Comparison of ENCODE assay signal across 12 mouse cellular contexts in the genomic region with DNA sequence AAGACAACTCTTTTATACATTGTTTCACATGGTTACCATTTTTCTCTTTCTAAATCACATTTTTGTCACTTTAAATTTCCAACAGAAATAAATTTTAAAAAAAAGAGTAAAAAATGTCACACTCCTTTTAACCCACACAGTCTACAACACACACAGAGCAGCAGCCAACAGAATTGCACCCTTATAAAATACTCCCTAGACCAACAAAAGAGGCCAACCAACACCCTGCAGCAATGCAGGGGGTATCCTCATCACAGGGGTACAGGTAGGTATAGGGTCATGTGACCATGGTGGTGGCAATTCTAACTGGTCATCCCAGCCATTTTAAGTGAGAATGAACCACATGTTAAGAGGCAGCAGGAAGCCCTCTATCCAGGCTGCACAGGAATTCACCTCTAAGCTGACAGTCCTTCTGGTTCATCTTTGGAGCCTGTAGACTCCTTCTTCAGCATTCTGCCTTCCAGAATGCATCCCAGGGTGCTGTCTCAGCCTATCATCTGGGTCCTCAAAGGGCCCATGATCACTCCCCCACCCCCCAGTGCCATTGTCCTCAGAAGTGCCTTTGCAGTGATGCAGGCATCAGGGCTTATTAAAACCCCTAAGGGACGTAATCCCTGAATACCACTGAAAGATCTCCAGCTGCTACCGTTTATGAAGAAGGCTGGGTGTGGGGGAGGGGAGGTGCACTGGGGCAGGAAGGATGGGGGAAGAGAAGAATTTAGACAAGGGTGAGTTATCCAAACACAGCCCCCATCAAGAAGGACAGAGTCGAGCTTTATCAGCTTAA. TPM values are rescaled to one million over a fixed set of nuclear protein-coding genes. Genes with fewer than 3 reads are reported as not detected.
DNase-seq lines count a peak whose midpoint lies in the region; ATAC-seq lines count a peak whose summit lies in the region.
"Had no signal": no experiment of that assay in that cellular context is flagged by ENCODE, and none has a peak within 500 bp of the region (broad histone marks: within the 10 kb centered on the region; RNA-seq: fewer than 3 reads in every experiment).

No protein-coding gene starts in this region.

- no peaks in the 10 kb centered on the region for H3K27me3 ChIP-seq in kidney, embryonic 15.5 days
- no peaks in the 10 kb centered on the region for H3K27me3 ChIP-seq in hindbrain, embryonic 11.5 days (ENCODE audit: control insufficient read depth, insufficient read depth, low read length)

- H3K9me3 ChIP-seq in kidney, embryonic 15.5 days (replicated peaks): no peaks in the 10 kb centered on the region
- H3K9me3 ChIP-seq in hindbrain, embryonic 11.5 days (ENCODE audit: control insufficient read depth, low read length): no peaks in the 10 kb centered on the region

- no peak overlapping the region for H3K4me3 ChIP-seq in kidney, embryonic 15.5 days (replicated peaks)
- no peak overlapping the region for H3K4me3 ChIP-seq in hindbrain, embryonic 11.5 days (ENCODE audit: low read depth, low read length)

- no peak for DNase-seq in kidney, adult 11 months
- DNase-seq in embryo, embryonic 11 days: peak; percentile 78
- DNase-seq in hindbrain, embryonic 11.5 days (ENCODE audit: low spot score): peak; percentile 58
- DNase-seq in neural tube, embryonic 10.5 days (ENCODE audit: extremely low spot score, low spot score): peak; percentile 44
- DNase-seq in natural killer cell, adult 2 months (ENCODE audit: low spot score in 2 of 2): no peak
- no peak for DNase-seq in spleen, postnatal 4 days (ENCODE audit: low spot score in 2 of 2)
- no peak for DNase-seq in gastrocnemius, postnatal 25 days
- DNase-seq: adrenal gland, postnatal 10 days; gastrocnemius, postnatal 10 days; layer of hippocampus, adult 9-11 months had no signal

- peak overlapping the region; percentile 10; the same call in 1 of the 2 replicates for H3K27ac ChIP-seq in kidney, embryonic 15.5 days
- H3K27ac ChIP-seq in hindbrain, embryonic 11.5 days (ENCODE audit: low read depth, low read length): peak overlapping the region; percentile 63

- H3K36me3 ChIP-seq in kidney, embryonic 15.5 days: no peaks in the 10 kb centered on the region
- H3K36me3 ChIP-seq in hindbrain, embryonic 11.5 days (ENCODE audit: control insufficient read depth, insufficient read depth, low read length): no peaks in the 10 kb centered on the region

- H3K9ac ChIP-seq in kidney, embryonic 15.5 days: no peak overlapping the region
- H3K9ac ChIP-seq in hindbrain, embryonic 11.5 days (ENCODE audit: low read depth, low read length): no peak overlapping the region

- peaks cover 32% of the 10 kb centered on the region for H3K4me1 ChIP-seq in kidney, embryonic 15.5 days
- H3K4me1 ChIP-seq in hindbrain, embryonic 11.5 days (replicated peaks; ENCODE audit: control insufficient read depth, insufficient read depth, low read length): peaks cover 6% of the 10 kb centered on the region

- ATAC-seq in kidney, embryonic 15.5 days (replicated peaks; ENCODE audit: low FRiP score): peak; percentile 46; the same call in 1 of the 2 replicates
- peak; percentile 72 for ATAC-seq in hindbrain, embryonic 11.5 days (ENCODE audit: low FRiP score)
- ATAC-seq: lung, postnatal 0 days had no signal

- WGBS in kidney, embryonic 15.5 days: 7% methylated on average over 3 of the region's 3 CpGs
- 0% methylated on average over 3 of the region's 3 CpGs for WGBS in hindbrain, embryonic 11.5 days

- peak overlapping the region; percentile 27 for H3K4me2 ChIP-seq in kidney, embryonic 15.5 days
- peak overlapping the region; percentile 33 for H3K4me2 ChIP-seq in hindbrain, embryonic 11.5 days (replicated peaks; ENCODE audit: low read depth, low read length)

RNA-seq across cellular contexts. Expression of gene Efna5, which starts 28.1 kb away (rescaled TPM):
- polyA plus RNA-seq in kidney, embryonic 15.5 days (2015; fragmentation: Nextera tagmentation; extraction: Ambion mirVana): 29.9 and 33.7 TPM in 2 replicates
- polyA plus RNA-seq in hindbrain, embryonic 11.5 days (2014; fragmentation: Nextera tagmentation; extraction: Ambion mirVana): 46.0 and 56.7 TPM in 2 replicates
- total RNA-seq in gastrocnemius, postnatal 25 days (2021): 1 to 10 TPM in 1 of 2 experiments, under 1 TPM in 1; 0.46 to 2.9 TPM

Comparison
In these comparisons a context has a peak if more than half of its experiments do, and no peak if none do; other contexts are left out.
1. DNase-seq: peak in embryo, embryonic 11 days (single experiment), hindbrain, embryonic 11.5 days (single experiment) and neural tube, embryonic 10.5 days (single experiment); none in kidney, adult 11 months (single experiment), natural killer cell, adult 2 months (0 of 2), spleen, postnatal 4 days (0 of 2) and gastrocnemius, postnatal 25 days (single experiment).